Mouse (Mus musculus) liver, embryonic 14.5 days (tissue): ENCODE results near the gene Zc3h6.

Experiments used
- CTCF ChIP-seq: IDR thresholded peaks from 2 replicates; pipeline ENCODE4 v1.5.1; 2016; ENCODE audit warnings: antibody characterized with exemption, low read depth, control low read depth
- EP300 ChIP-seq: IDR thresholded peaks from 2 replicates; pipeline ENCODE4 v1.6.1; 2016; ENCODE audit warnings: antibody characterized with exemption, low read depth

- TF ChIP-seq EP300 (no peak), CTCF (no peak)
Measured at GRCm38 (mm10) chr2:128930704-128931103, 36.5 kb upstream of the Zc3h6 start.
